Mouse (Mus musculus): ENCODE measurements at regions not wholly inside any gene's neighbourhood (a gene's known extent, or its start where the extent isn't known, plus 50 kb on each side); places are given as distances from the start of the nearest gene placed in this dataset.

GRCm38 (mm10) chr11:19456577-19456976 is 437.8 kb upstream of the Meis1 start:
- ATAC-seq (replicated peaks; ENCODE audit: low FRiP score), result peak; percentile 84
- 52% methylated on average over 1 of the region's 1 CpGs for WGBS

GRCm38 (mm10) chr11:19463730-19464358 is 445.1 kb upstream of the Meis1 start:
- no peak overlapping the region for H3K27ac ChIP-seq
- 66% methylated on average over 6 of the region's 6 CpGs for WGBS
- H3K9me3 ChIP-seq (replicated peaks), result no peaks in the 10 kb centered on the region
- H3K36me3 ChIP-seq, result no peaks in the 10 kb centered on the region
- no peak for ATAC-seq (replicated peaks; ENCODE audit: low FRiP score)
- H3K27me3 ChIP-seq, result no peaks in the 10 kb centered on the region
- no peaks in the 10 kb centered on the region for H3K4me1 ChIP-seq
- H3K4me2 ChIP-seq, result no peak overlapping the region
- H3K9ac ChIP-seq, result no peak overlapping the region
- no peak overlapping the region for H3K4me3 ChIP-seq (replicated peaks)

More at GRCm38 (mm10) chr11:19456577-19456976, 437.8 kb upstream of the Meis1 start:
- Histone ChIP-seq H3K4me2 (no peak overlapping the region), H3K9ac (no peak overlapping the region), H3K4me1 (no peaks in the 10 kb centered on the region), H3K9me3 (replicated peaks) (no peaks in the 10 kb centered on the region), H3K27me3 (no peaks in the 10 kb centered on the region), H3K27ac (no peak overlapping the region), H3K36me3 (no peaks in the 10 kb centered on the region), H3K4me3 (replicated peaks) (no peak overlapping the region)

GRCm38 (mm10) chr11:19468373-19468772 is 449.6 kb upstream of the Meis1 start:
- peak; percentile 73 for ATAC-seq (replicated peaks; ENCODE audit: low FRiP score)
- H3K4me1 ChIP-seq, result no peaks in the 10 kb centered on the region
- H3K36me3 ChIP-seq, result no peaks in the 10 kb centered on the region

GRCm38 (mm10) chr11:19468803-19469202 is 450.0 kb upstream of the Meis1 start:
- Histone ChIP-seq H3K4me3 (replicated peaks) (no peak overlapping the region), H3K9ac (no peak overlapping the region), H3K4me2 (no peak overlapping the region), H3K36me3 (no peaks in the 10 kb centered on the region), H3K27me3 (no peaks in the 10 kb centered on the region), H3K9me3 (replicated peaks) (no peaks in the 10 kb centered on the region), H3K27ac (no peak overlapping the region), H3K4me1 (no peaks in the 10 kb centered on the region)
- ATAC-seq (replicated peaks; ENCODE audit: low FRiP score), result 0 out of 2 replicates have a peak, but pooled peaks have one; percentile 33
- 70% methylated on average over 3 of the region's 3 CpGs for WGBS

More at GRCm38 (mm10) chr11:19468373-19468772, 449.6 kb upstream of the Meis1 start:
- H3K4me2 ChIP-seq, result no peak overlapping the region
- H3K9ac ChIP-seq, result no peak overlapping the region
- WGBS, result 48% methylated on average over 3 of the region's 3 CpGs
- H3K9me3 ChIP-seq (replicated peaks), result no peaks in the 10 kb centered on the region
- no peak overlapping the region for H3K4me3 ChIP-seq (replicated peaks)
- no peak overlapping the region for H3K27ac ChIP-seq
- H3K27me3 ChIP-seq, result no peaks in the 10 kb centered on the region

GRCm38 (mm10) chr11:19470648-19471341 is 452.0 kb upstream of the Meis1 start:
- H3K27me3 ChIP-seq, result no peaks in the 10 kb centered on the region
- no peak overlapping the region for H3K27ac ChIP-seq
- no peaks in the 10 kb centered on the region for H3K36me3 ChIP-seq
- no peak for ATAC-seq (replicated peaks; ENCODE audit: low FRiP score)
- 87% methylated on average over 5 of the region's 5 CpGs for WGBS
- no peak overlapping the region for H3K9ac ChIP-seq
- no peak overlapping the region for H3K4me2 ChIP-seq
- no peaks in the 10 kb centered on the region for H3K4me1 ChIP-seq
- no peaks in the 10 kb centered on the region for H3K9me3 ChIP-seq (replicated peaks)
- H3K4me3 ChIP-seq (replicated peaks), result no peak overlapping the region

- no peak overlapping the region for H3K9ac ChIP-seq
- no peaks in the 10 kb centered on the region for H3K27me3 ChIP-seq
- no peak overlapping the region for H3K27ac ChIP-seq
- WGBS, result 34% methylated on average over 18 of the region's 18 CpGs
- no peaks in the 10 kb centered on the region for H3K9me3 ChIP-seq (replicated peaks)
- no peak overlapping the region for H3K4me3 ChIP-seq (replicated peaks)
- no peak for ATAC-seq (replicated peaks; ENCODE audit: low FRiP score)
- H3K4me1 ChIP-seq, result no peaks in the 10 kb centered on the region
- no peaks in the 10 kb centered on the region for H3K36me3 ChIP-seq
- H3K4me2 ChIP-seq, result peak overlapping the region; percentile 37
These were observed 448.9 kb upstream of the Spred2 start for GRCm38 (mm10) chr11:19475068-19475786.

GRCm38 (mm10) chr11:19493089-19493756 is 431.0 kb upstream of the Spred2 start:
- no peaks in the 10 kb centered on the region for H3K9me3 ChIP-seq (replicated peaks)
- no peaks in the 10 kb centered on the region for H3K27me3 ChIP-seq
- H3K4me1 ChIP-seq, result no peaks in the 10 kb centered on the region
- H3K36me3 ChIP-seq, result no peaks in the 10 kb centered on the region
- H3K9ac ChIP-seq, result no peak overlapping the region
- ATAC-seq (replicated peaks; ENCODE audit: low FRiP score), result no peak
- no peak overlapping the region for H3K4me2 ChIP-seq
- WGBS, result 73% methylated on average over 2 of the region's 2 CpGs
- no peak overlapping the region for H3K27ac ChIP-seq
- H3K4me3 ChIP-seq (replicated peaks), result no peak overlapping the region

- no peak for ATAC-seq (replicated peaks; ENCODE audit: low FRiP score)
- Histone ChIP-seq H3K27me3 (no peaks in the 10 kb centered on the region), H3K4me1 (no peaks in the 10 kb centered on the region), H3K4me2 (no peak overlapping the region), H3K36me3 (no peaks in the 10 kb centered on the region), H3K27ac (no peak overlapping the region), H3K4me3 (replicated peaks) (no peak overlapping the region), H3K9me3 (replicated peaks) (no peaks in the 10 kb centered on the region), H3K9ac (no peak overlapping the region)
- WGBS, result 91% methylated on average over 3 of the region's 3 CpGs
These were observed 402.5 kb upstream of the Spred2 start for GRCm38 (mm10) chr11:19521721-19522120.

GRCm38 (mm10) chr11:19523853-19524487 is 400.2 kb upstream of the Spred2 start:
- Histone ChIP-seq H3K9me3 (replicated peaks) (no peaks in the 10 kb centered on the region), H3K4me3 (replicated peaks) (no peak overlapping the region)
- WGBS, result 71% methylated on average over 6 of the region's 6 CpGs

GRCm38 (mm10) chr11:19529126-19529525 is 395.0 kb upstream of the Spred2 start:
- H3K36me3 ChIP-seq, result no peaks in the 10 kb centered on the region
- 28% methylated on average over 5 of the region's 5 CpGs for WGBS
- H3K27me3 ChIP-seq, result 0 out of 2 replicates have a peak, but pooled peaks cover 3% of the 10 kb centered on the region
- H3K9ac ChIP-seq, result no peak overlapping the region
- H3K9me3 ChIP-seq (replicated peaks), result no peaks in the 10 kb centered on the region
- ATAC-seq (replicated peaks; ENCODE audit: low FRiP score), result no peak
- peaks cover 12% of the 10 kb centered on the region for H3K4me1 ChIP-seq
- no peak overlapping the region for H3K27ac ChIP-seq
- no peak overlapping the region for H3K4me3 ChIP-seq (replicated peaks)
- H3K4me2 ChIP-seq, result no peak overlapping the region

More at GRCm38 (mm10) chr11:19523853-19524487, 400.2 kb upstream of the Spred2 start:
- H3K4me1 ChIP-seq, result no peaks in the 10 kb centered on the region
- no peaks in the 10 kb centered on the region for H3K27me3 ChIP-seq
- H3K27ac ChIP-seq, result no peak overlapping the region
- no peak overlapping the region for H3K4me2 ChIP-seq
- H3K9ac ChIP-seq, result no peak overlapping the region
- no peaks in the 10 kb centered on the region for H3K36me3 ChIP-seq
- no peak for ATAC-seq (replicated peaks; ENCODE audit: low FRiP score)

GRCm38 (mm10) chr11:19530652-19531051 is 393.5 kb upstream of the Spred2 start:
- WGBS, result 67% methylated on average over 3 of the region's 3 CpGs
- ATAC-seq (replicated peaks; ENCODE audit: low FRiP score), result no peak
- Histone ChIP-seq H3K9me3 (replicated peaks) (no peaks in the 10 kb centered on the region), H3K27me3 (0 out of 2 replicates have a peak, but pooled peaks cover 3% of the 10 kb centered on the region), H3K4me2 (no peak overlapping the region), H3K9ac (no peak overlapping the region), H3K4me1 (peaks cover 12% of the 10 kb centered on the region), H3K27ac (no peak overlapping the region), H3K36me3 (no peaks in the 10 kb centered on the region), H3K4me3 (replicated peaks) (no peak overlapping the region)
